In genomic region chr7:127745652-127746493, GRCm38 (mm10) we compare ENCODE assay signal across 8 mouse cellular contexts. TPM values are rescaled to one million over a fixed set of nuclear protein-coding genes. Genes with fewer than 3 reads are reported as not detected.
A peak's percentile ranks its signal among the peaks of the same experiment; 100 is the strongest.
DNase-seq lines count a peak whose midpoint lies in the region; ATAC-seq and TF ChIP-seq lines count a peak whose summit lies in the region.

No protein-coding gene starts in this region.

- peaks cover 33% of the 10 kb centered on the region for H3K4me1 ChIP-seq in forebrain, embryonic 10.5 days
- peaks cover 17% of the 10 kb centered on the region; the same call in 1 of the 2 replicates for H3K4me1 ChIP-seq in heart, embryonic 15.5 days (replicated peaks)
- H3K4me1 ChIP-seq in liver, embryonic 14.5 days (replicated peaks; ENCODE audit: control insufficient read depth in 2 of 2, insufficient read depth in 2 of 2, low read length in 1 of 2): peaks cover 0 to 7% of the 10 kb centered on the region in 2 experiments; a peak in 3 of 4 replicates
- peaks cover 24% of the 10 kb centered on the region for H3K4me1 ChIP-seq in neural tube, embryonic 12.5 days

- peak; percentile 74 for DNase-seq in c-Kit-positive CD71-negative TER-119-negative erythroid progenitor cells, embryonic 14.5 days (ENCODE audit: low read depth)
- DNase-seq in forebrain, embryonic 10.5 days (ENCODE audit: extremely low spot score, low spot score): peak; percentile 96
- peak; percentile 98 to 99 for DNase-seq in kidney, postnatal 25 days
- DNase-seq in liver, embryonic 14.5 days (ENCODE audit: low read depth in 3 of 3, low spot score in 3 of 3): peak; percentile 61 to 76 (median 72)
- peak; percentile 100 for DNase-seq in telencephalon, adult 2 months (ENCODE audit: low read depth, low spot score)

- ATAC-seq in CD4-positive, CD25-positive, alpha-beta regulatory T cell, adult 4 months: peak; percentile 52
- ATAC-seq in heart, embryonic 15.5 days (replicated peaks; ENCODE audit: insufficient number of reproducible peaks, insufficient read depth, low FRiP score, low read depth): peak; percentile 84
- peak; percentile 73 for ATAC-seq in liver, embryonic 14.5 days (ENCODE audit: insufficient read depth)
- ATAC-seq in neural tube, embryonic 12.5 days (ENCODE audit: low FRiP score, low read depth): peak; percentile 86

- no peaks in the 10 kb centered on the region for H3K27me3 ChIP-seq in forebrain, embryonic 10.5 days (ENCODE audit: poor library complexity, severe bottlenecking)
- H3K27me3 ChIP-seq in heart, embryonic 15.5 days: no peaks in the 10 kb centered on the region
- H3K27me3 ChIP-seq in liver, embryonic 14.5 days (ENCODE audit: control insufficient read depth, insufficient read depth, low read length): no peaks in the 10 kb centered on the region
- no peaks in the 10 kb centered on the region for H3K27me3 ChIP-seq in neural tube, embryonic 12.5 days (replicated peaks)

- 0% methylated on average over 39 of the region's 39 CpGs for WGBS in forebrain, embryonic 10.5 days
- WGBS in heart, embryonic 15.5 days: under 1% methylated on average over 39 of the region's 39 CpGs
- WGBS in liver, embryonic 14.5 days (ENCODE audit: insufficient replicate concordance): under 1% methylated on average over 39 of the region's 39 CpGs
- WGBS in neural tube, embryonic 12.5 days: under 1% methylated on average over 39 of the region's 39 CpGs

- peak overlapping the region; percentile 81 for H3K9ac ChIP-seq in heart, embryonic 15.5 days
- H3K9ac ChIP-seq in liver, embryonic 14.5 days (replicated peaks): peak overlapping the region; percentile 83
- H3K9ac ChIP-seq in neural tube, embryonic 12.5 days: peak overlapping the region; percentile 93

- H3K9me3 ChIP-seq in forebrain, embryonic 10.5 days: no peaks in the 10 kb centered on the region
- no peaks in the 10 kb centered on the region for H3K9me3 ChIP-seq in heart, embryonic 15.5 days (replicated peaks)
- H3K9me3 ChIP-seq in liver, embryonic 14.5 days (ENCODE audit: control insufficient read depth, low read length): no peaks in the 10 kb centered on the region
- H3K9me3 ChIP-seq in neural tube, embryonic 12.5 days: no peaks in the 10 kb centered on the region

- peak overlapping the region; percentile 97 for H3K27ac ChIP-seq in forebrain, embryonic 10.5 days
- peak overlapping the region; percentile 90 for H3K27ac ChIP-seq in heart, embryonic 15.5 days
- H3K27ac ChIP-seq in liver, embryonic 14.5 days: peak overlapping the region; percentile 78
- peak overlapping the region; percentile 76 for H3K27ac ChIP-seq in neural tube, embryonic 12.5 days

- TF ChIP-seq CTCF in liver, embryonic 14.5 days (IDR thresholded peaks at IDR 0.05; ENCODE audit: low read depth): no peak

- no peak for TF ChIP-seq EP300 in liver, embryonic 14.5 days (IDR thresholded peaks at IDR 0.05; ENCODE audit: low read depth)

- peaks cover 33% of the 10 kb centered on the region for H3K36me3 ChIP-seq in forebrain, embryonic 10.5 days (replicated peaks)
- peaks cover 22% of the 10 kb centered on the region for H3K36me3 ChIP-seq in heart, embryonic 15.5 days
- H3K36me3 ChIP-seq in liver, embryonic 14.5 days (replicated peaks; ENCODE audit: control insufficient read depth, insufficient read depth, low read depth): no peaks in the 10 kb centered on the region
- H3K36me3 ChIP-seq in neural tube, embryonic 12.5 days: peaks cover 32% of the 10 kb centered on the region

- peak overlapping the region; percentile 71 for H3K4me3 ChIP-seq in forebrain, embryonic 10.5 days
- H3K4me3 ChIP-seq in heart, embryonic 15.5 days: peak overlapping the region; percentile 82
- H3K4me3 ChIP-seq in liver, embryonic 14.5 days (ENCODE audit: insufficient read depth in 1 of 2, low read depth in 2 of 2, low read length in 2 of 2): peak overlapping the region; percentile 75 to 87
- H3K4me3 ChIP-seq in neural tube, embryonic 12.5 days: peak overlapping the region; percentile 94

- peak overlapping the region; percentile 99 for H3K4me2 ChIP-seq in heart, embryonic 15.5 days
- H3K4me2 ChIP-seq in liver, embryonic 14.5 days (ENCODE audit: low read depth): peak overlapping the region; percentile 92
- peak overlapping the region; percentile 91 for H3K4me2 ChIP-seq in neural tube, embryonic 12.5 days (replicated peaks)

RNA-seq across cellular contexts. Expression of gene Fbxl19, which starts 1.5 kb away (rescaled TPM):
- under 1 TPM; 0.12 to 0.62 TPM for polyA plus RNA-seq in CD4-positive, CD25-positive, alpha-beta regulatory T cell, adult 4 months (2017; shearing (Covaris generic))
- polyA plus RNA-seq in forebrain, embryonic 10.5 days (2016; fragmentation: Nextera tagmentation; extraction: Ambion mirVana): 7.6 and 8.2 TPM in 2 replicates
- polyA plus RNA-seq in heart, embryonic 15.5 days (2015; fragmentation: Nextera tagmentation; extraction: Ambion mirVana): 1.4 and 2.2 TPM in 2 replicates
- 10.8 and 11.3 TPM in 2 replicates for polyA plus RNA-seq in liver, embryonic 14.5 days (2012; rRNA removed)
- 0.85 and 1.1 TPM in 2 replicates for polyA plus RNA-seq in liver, embryonic 14.5 days (2014; fragmentation: Nextera tagmentation; extraction: Ambion mirVana)
- 10.2 and 13.0 TPM in 2 replicates for polyA plus RNA-seq in neural tube, embryonic 12.5 days (2016; fragmentation: Nextera tagmentation; extraction: Ambion mirVana)

RNA-seq across cellular contexts. Expression of gene Ctf2, which starts 13.9 kb away (rescaled TPM):
- polyA plus RNA-seq in CD4-positive, CD25-positive, alpha-beta regulatory T cell, adult 4 months (2017; shearing (Covaris generic)): not detected
- polyA plus RNA-seq in forebrain, embryonic 10.5 days (2016; fragmentation: Nextera tagmentation; extraction: Ambion mirVana): 0.33 and 0.39 TPM in 2 replicates
- 0.20 TPM in 1 of 2 replicates, not detected in the other for polyA plus RNA-seq in heart, embryonic 15.5 days (2015; fragmentation: Nextera tagmentation; extraction: Ambion mirVana)
- polyA plus RNA-seq in liver, embryonic 14.5 days (2012; rRNA removed): not detected in 2 replicates
- polyA plus RNA-seq in liver, embryonic 14.5 days (2014; fragmentation: Nextera tagmentation; extraction: Ambion mirVana): 0.05 and 0.15 TPM in 2 replicates
- 0.22 and 0.28 TPM in 2 replicates for polyA plus RNA-seq in neural tube, embryonic 12.5 days (2016; fragmentation: Nextera tagmentation; extraction: Ambion mirVana)

RNA-seq across cellular contexts. Expression of gene Orai3, which starts 23.7 kb away (rescaled TPM):
- polyA plus RNA-seq in CD4-positive, CD25-positive, alpha-beta regulatory T cell, adult 4 months (2017; shearing (Covaris generic)): 10 to 100 TPM; 12.8 to 15.4 TPM
- 8.4 and 9.8 TPM in 2 replicates for polyA plus RNA-seq in forebrain, embryonic 10.5 days (2016; fragmentation: Nextera tagmentation; extraction: Ambion mirVana)
- polyA plus RNA-seq in heart, embryonic 15.5 days (2015; fragmentation: Nextera tagmentation; extraction: Ambion mirVana): 15.6 and 21.7 TPM in 2 replicates
- 6.9 and 7.2 TPM in 2 replicates for polyA plus RNA-seq in liver, embryonic 14.5 days (2012; rRNA removed)
- polyA plus RNA-seq in liver, embryonic 14.5 days (2014; fragmentation: Nextera tagmentation; extraction: Ambion mirVana): 3.9 and 4.9 TPM in 2 replicates
- polyA plus RNA-seq in neural tube, embryonic 12.5 days (2016; fragmentation: Nextera tagmentation; extraction: Ambion mirVana): 7.9 and 9.9 TPM in 2 replicates

RNA-seq across cellular contexts. Expression of gene Setd1a, which starts 30.6 kb away (rescaled TPM):
- 1 to 10 TPM; 5.8 to 6.6 TPM for polyA plus RNA-seq in CD4-positive, CD25-positive, alpha-beta regulatory T cell, adult 4 months (2017; shearing (Covaris generic))
- 16.0 and 17.1 TPM in 2 replicates for polyA plus RNA-seq in forebrain, embryonic 10.5 days (2016; fragmentation: Nextera tagmentation; extraction: Ambion mirVana)
- polyA plus RNA-seq in heart, embryonic 15.5 days (2015; fragmentation: Nextera tagmentation; extraction: Ambion mirVana): 13.0 and 16.7 TPM in 2 replicates
- 5.7 TPM in 2 replicates for polyA plus RNA-seq in liver, embryonic 14.5 days (2012; rRNA removed)
- polyA plus RNA-seq in liver, embryonic 14.5 days (2014; fragmentation: Nextera tagmentation; extraction: Ambion mirVana): 10.5 and 12.3 TPM in 2 replicates
- 20.3 and 22.5 TPM in 2 replicates for polyA plus RNA-seq in neural tube, embryonic 12.5 days (2016; fragmentation: Nextera tagmentation; extraction: Ambion mirVana)

RNA-seq across cellular contexts. Expression of gene Ctf1, which starts 33.3 kb away (rescaled TPM):
- polyA plus RNA-seq in CD4-positive, CD25-positive, alpha-beta regulatory T cell, adult 4 months (2017; shearing (Covaris generic)): not detected
- 5.9 and 6.0 TPM in 2 replicates for polyA plus RNA-seq in forebrain, embryonic 10.5 days (2016; fragmentation: Nextera tagmentation; extraction: Ambion mirVana)
- polyA plus RNA-seq in heart, embryonic 15.5 days (2015; fragmentation: Nextera tagmentation; extraction: Ambion mirVana): 4.7 and 8.4 TPM in 2 replicates
- 2.6 and 4.3 TPM in 2 replicates for polyA plus RNA-seq in liver, embryonic 14.5 days (2012; rRNA removed)
- polyA plus RNA-seq in liver, embryonic 14.5 days (2014; fragmentation: Nextera tagmentation; extraction: Ambion mirVana): 1.7 and 2.5 TPM in 2 replicates
- polyA plus RNA-seq in neural tube, embryonic 12.5 days (2016; fragmentation: Nextera tagmentation; extraction: Ambion mirVana): 5.8 TPM in 2 replicates

Comparison
In these comparisons a context has a peak if more than half of its experiments do, and no peak if none do; other contexts are left out.
1. Peak in every context shown above with its lines: DNase-seq, ATAC-seq, H3K4me3 ChIP-seq and H3K27ac ChIP-seq.